Mouse (Mus musculus) neural tube, embryonic 11.5 days (tissue): ENCODE data around the gene Ddx19a. TPM values are rescaled to one million over a fixed set of nuclear protein-coding genes. Genes with fewer than 3 reads are reported as not detected.
"Not testable (repeated sequence)": the region's sequence is repeated elsewhere in the genome, so short reads cannot be mapped to it uniquely, and the experiment has no call there.

Source experiments
- ATAC-seq: fragments of 200-750 bp; cut with Nextera tagmentation; 2 replicates; pipeline ENCODE4 v1.8.0; 2017; ENCODE audit warnings: moderate number of reproducible peaks, mild to moderate bottlenecking, moderate TSS enrichment, moderate library complexity; ENCODE audit not compliant: insufficient read depth, low FRiP score, low TSS enrichment
- DNase-seq: peaks from one replicate; pipeline ENCODE4 v3.0.0-alpha.2; 2015; ENCODE audit warnings: low spot score
- H3K27ac ChIP-seq: fragments of 300-500 bp; sonication (generic); 2 replicates; pipeline ENCODE4 v1.5.1; 2014; ENCODE audit warnings: low read depth, mild to moderate bottlenecking, low read length
- H3K27me3 ChIP-seq: fragments of 300-500 bp; sonication (generic); 2 replicates; pipeline ENCODE4 v1.6.1; 2014; ENCODE audit warnings: mild to moderate bottlenecking, low read length, mixed read lengths; ENCODE audit not compliant: control insufficient read depth, insufficient read depth
- H3K36me3 ChIP-seq: fragments of 300-500 bp; sonication (generic); 2 replicates; pipeline ENCODE4 v1.6.1; 2014; ENCODE audit warnings: mild to moderate bottlenecking, low read length, moderate library complexity, mixed read lengths; ENCODE audit not compliant: control insufficient read depth, insufficient read depth
- H3K4me1 ChIP-seq: fragments of 300-500 bp; sonication (generic); 2 replicates; pipeline ENCODE4 v1.6.1; 2014; ENCODE audit warnings: low read length, mixed read lengths; ENCODE audit not compliant: control insufficient read depth, insufficient read depth
- H3K4me2 ChIP-seq: fragments of 300-500 bp; sonication (generic); 2 replicates; pipeline ENCODE4 v1.6.1; 2014; ENCODE audit warnings: low read depth, mild to moderate bottlenecking, moderate library complexity
- H3K4me3 ChIP-seq: fragments of 300-500 bp; sonication (generic); 2 replicates; pipeline ENCODE4 v1.5.1; 2014; ENCODE audit warnings: low read depth, low read length
- H3K9ac ChIP-seq: fragments of 300-500 bp; sonication (generic); 2 replicates; pipeline ENCODE4 v1.6.1; 2014; ENCODE audit warnings: mild to moderate bottlenecking, low read length
- H3K9me3 ChIP-seq: fragments of 300-500 bp; sonication (generic); 2 replicates; pipeline ENCODE4 v1.6.1; 2016; ENCODE audit warnings: low read length; ENCODE audit not compliant: control insufficient read depth
- whole genome bisulfite sequencing: fragments of 180-500 bp; shearing (Covaris S2); extraction: QIAGEN DNeasy Blood & Tissue Kit; methylation state at CpG from one replicate; pipeline ENCODE4 v1.1.7; 2014; 5-methylcytosine and 5-hydroxymethylcytosine counted together
- polyA plus RNA-seq: library from polyadenylated mRNA; unstranded; fragments of >200 nt; fragmentation: Nextera tagmentation; extraction: Ambion mirVana; gene quantifications from 2 replicates; pipeline ENCODE4 v1.2.1, GENCODE M21; 2014

The Ddx19a gene
- polyA plus RNA-seq, 1 experiment from 2014 or later = 33.7 TPM

DNA sequence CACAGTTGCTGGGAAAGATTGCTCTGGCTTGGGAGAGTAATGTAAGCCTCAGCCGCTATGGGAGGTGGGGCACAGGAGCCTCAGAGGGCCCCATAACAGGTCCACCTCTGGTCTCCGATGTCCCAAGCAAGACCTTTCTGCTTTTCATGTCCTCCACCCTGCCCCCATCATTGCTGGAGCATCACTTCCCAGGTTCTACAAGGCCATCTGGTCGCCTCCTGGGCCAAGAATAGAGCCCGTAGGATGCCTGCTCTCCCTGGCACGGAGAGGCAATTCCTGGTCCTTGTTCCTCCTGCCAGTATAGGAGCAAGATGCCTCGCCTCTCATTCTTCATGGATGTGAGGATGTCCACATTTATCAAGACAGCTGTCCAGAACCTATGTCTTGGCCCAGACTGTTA lies 37.7 kb downstream of the Ddx19a start:
- H3K9me3 ChIP-seq = no peaks in the 10 kb centered on the region
- H3K4me2 ChIP-seq = no peak overlapping the region
- no peaks in the 10 kb centered on the region for H3K27me3 ChIP-seq
- H3K9ac ChIP-seq = no peak overlapping the region
- WGBS = 90% methylated on average over 6 of the region's 6 CpGs
- peaks cover 7% of the 10 kb centered on the region; the same call in 1 of the 2 replicates for H3K36me3 ChIP-seq
- H3K4me1 ChIP-seq = no peaks in the 10 kb centered on the region; the same call in 1 of the 2 replicates
- H3K27ac ChIP-seq = no peak overlapping the region
- H3K4me3 ChIP-seq = no peak overlapping the region
- DNase-seq (no peak), ATAC-seq (no peak)

DNA sequence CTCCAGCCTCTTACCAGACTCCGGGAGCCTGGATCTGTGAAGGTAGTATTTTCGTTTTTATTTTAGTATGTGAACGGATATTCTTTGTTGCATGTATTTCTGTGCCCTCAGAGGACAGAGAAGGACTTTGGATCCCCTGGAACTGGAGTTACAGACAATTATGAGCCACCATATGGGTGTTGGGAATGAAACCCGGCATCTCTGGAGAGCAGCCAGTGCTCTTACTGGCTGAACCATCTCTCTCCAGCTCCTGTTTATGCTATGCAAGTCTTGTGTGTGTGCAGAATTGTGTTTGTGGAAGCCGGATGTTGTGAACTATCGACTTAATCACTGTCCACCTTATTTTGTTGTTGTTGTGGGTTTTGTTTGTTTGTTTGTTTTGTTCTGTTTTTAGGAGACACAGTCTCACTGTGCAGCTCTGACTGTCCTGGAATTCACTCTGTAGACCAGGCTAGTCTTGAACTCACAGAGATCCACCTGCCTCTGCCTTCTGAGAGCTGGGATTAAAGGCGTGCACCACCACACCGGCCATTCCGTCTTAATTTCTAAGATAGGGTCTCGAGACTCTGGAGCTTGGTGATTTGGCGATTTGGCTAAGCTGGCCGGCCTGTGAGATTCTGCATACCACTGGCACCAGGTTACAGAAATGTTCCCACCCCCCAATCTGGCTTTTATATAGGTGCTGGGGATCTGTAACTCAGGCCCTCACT lies 38.4 kb downstream of the Ddx19a start:
- Histone ChIP-seq H3K4me2 (no peak overlapping the region), H3K9me3 (no peaks in the 10 kb centered on the region), H3K27ac (no peak overlapping the region), H3K9ac (no peak overlapping the region), H3K36me3 (peaks cover 7% of the 10 kb centered on the region; the same call in 1 of the 2 replicates), H3K4me1 (no peaks in the 10 kb centered on the region; the same call in 1 of the 2 replicates), H3K4me3 (no peak overlapping the region), H3K27me3 (no peaks in the 10 kb centered on the region)
- DNase-seq = no peak
- ATAC-seq = no peak
- 96% methylated on average over 12 of the region's 12 CpGs for WGBS

DNA sequence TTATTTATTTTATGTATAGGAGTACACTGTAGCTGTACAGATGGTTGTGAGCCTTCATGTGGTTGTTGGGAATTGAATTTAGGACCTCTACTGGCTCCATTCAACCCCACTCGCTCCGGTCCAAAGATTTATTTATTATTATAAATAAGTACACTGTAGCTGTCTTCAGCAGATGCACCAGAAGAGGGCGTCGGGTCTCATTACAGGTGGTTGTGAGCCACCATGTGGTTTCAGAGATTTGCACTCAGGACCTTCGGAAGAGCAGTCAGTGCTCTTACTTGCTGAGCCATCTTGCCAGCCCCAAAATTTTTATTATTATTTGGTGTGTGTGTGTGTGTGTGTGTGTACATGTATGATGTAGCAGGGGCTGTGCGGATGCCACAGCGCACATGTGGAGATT lies 39.0 kb downstream of the Ddx19a start:
- H3K9ac ChIP-seq, H3K27ac ChIP-seq, H3K27me3 ChIP-seq, H3K4me1 ChIP-seq, DNase-seq, ATAC-seq, H3K36me3 ChIP-seq, H3K9me3 ChIP-seq, H3K4me2 ChIP-seq, H3K4me3 ChIP-seq: not testable (repeated sequence)
- WGBS = 95% methylated on average over 7 of the region's 7 CpGs

DNA sequence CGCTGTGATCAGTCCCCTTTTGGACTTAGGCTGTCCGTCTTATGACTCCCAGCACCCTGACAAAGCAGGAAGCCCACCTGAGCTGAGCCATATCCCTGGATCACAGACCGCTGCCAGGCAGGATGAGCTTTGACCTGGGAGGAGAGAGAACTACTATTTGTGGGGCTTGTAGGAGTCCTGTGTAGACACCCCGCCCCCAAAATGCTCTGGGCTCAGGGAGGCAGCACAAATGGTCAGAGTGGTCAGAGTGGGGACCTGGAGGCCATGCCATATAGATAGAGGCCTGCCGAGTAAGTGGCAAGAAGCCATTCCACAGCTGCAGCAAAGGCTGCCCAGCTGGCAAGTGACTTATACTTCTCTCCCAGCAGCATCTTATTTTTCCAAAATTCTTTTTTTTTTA lies 39.5 kb downstream of the Ddx19a start:
- H3K27me3 ChIP-seq = no peaks in the 10 kb centered on the region
- H3K9me3 ChIP-seq = no peaks in the 10 kb centered on the region
- H3K4me3 ChIP-seq = no peak overlapping the region
- ATAC-seq (no peak), DNase-seq (no peak)
- peaks cover 7% of the 10 kb centered on the region; the same call in 1 of the 2 replicates for H3K36me3 ChIP-seq
- no peaks in the 10 kb centered on the region; the same call in 1 of the 2 replicates for H3K4me1 ChIP-seq
- no peak overlapping the region for H3K9ac ChIP-seq
- H3K27ac ChIP-seq = no peak overlapping the region
- H3K4me2 ChIP-seq = no peak overlapping the region
- 82% methylated on average over 5 of the region's 5 CpGs for WGBS

DNA sequence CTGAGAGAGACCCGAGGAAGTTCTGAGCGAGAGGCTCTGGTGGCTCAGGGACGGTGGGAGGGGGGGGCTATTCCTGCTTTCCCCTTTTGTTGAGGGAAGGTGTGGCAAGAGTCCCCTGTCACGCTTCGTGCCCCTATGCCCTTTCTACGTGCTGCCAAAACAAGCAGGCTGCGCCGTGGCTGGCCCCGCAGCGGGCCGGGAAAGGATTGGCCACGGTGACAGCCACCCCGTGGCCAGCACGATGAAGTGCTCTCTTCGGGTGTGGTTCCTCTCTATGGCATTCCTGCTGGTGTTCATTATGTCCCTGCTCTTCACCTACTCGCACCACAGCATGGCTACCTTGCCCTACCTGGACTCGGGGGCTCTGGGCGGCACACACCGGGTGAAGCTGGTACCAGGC lies 40.1 kb downstream of the Ddx19a start:
- Histone ChIP-seq H3K4me3 (no peak overlapping the region), H3K27ac (no peak overlapping the region), H3K4me1 (no peaks in the 10 kb centered on the region; the same call in 1 of the 2 replicates), H3K9me3 (no peaks in the 10 kb centered on the region), H3K9ac (no peak overlapping the region), H3K4me2 (no peak overlapping the region), H3K36me3 (peaks cover 7% of the 10 kb centered on the region), H3K27me3 (no peaks in the 10 kb centered on the region)
- ATAC-seq = no peak
- 91% methylated on average over 19 of the region's 19 CpGs for WGBS
- DNase-seq = no peak

DNA sequence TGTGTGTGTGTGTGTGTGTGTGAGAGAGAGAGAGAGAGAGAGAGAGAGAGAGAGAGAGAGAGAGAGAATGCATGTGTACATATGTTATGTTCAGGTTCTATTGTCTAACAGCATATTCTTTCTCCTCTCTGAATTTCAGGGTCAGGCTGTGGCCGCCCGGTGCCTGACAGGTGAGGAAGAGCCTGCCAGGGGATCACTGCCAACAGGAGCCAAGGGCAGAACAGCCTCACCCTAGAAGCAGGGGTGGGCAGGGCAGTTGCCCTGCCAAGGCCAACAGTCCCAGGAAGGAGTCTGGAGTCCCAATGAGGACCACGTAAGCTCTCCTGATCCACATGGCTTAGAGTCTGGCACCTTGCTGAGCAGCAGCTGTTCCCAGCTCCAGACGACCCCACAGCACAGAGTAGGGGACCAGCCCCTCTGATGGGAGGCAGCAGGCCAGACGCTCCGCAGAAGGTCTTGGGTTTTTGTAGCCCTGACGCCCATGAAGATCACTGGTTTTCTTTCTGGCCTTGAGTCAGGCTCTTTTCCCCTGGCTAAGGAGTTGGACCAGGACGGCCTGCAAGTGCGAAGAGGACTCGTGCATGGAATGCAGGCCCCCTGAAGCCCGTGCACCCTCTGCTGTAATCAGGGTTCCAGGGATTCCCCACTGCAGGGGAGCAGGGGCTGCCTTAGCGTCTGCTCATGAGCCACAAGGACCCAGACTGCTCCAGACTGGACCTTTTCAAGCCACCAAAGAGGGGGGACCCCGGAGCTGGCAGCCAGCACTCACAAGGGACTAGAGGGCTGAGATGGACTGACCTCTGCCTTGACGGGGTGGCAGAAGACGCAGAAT lies 40.8 kb downstream of the Ddx19a start:
- no peaks in the 10 kb centered on the region for H3K27me3 ChIP-seq
- no peak overlapping the region for H3K9ac ChIP-seq
- no peaks in the 10 kb centered on the region; the same call in 1 of the 2 replicates for H3K4me1 ChIP-seq
- DNase-seq = no peak
- H3K9me3 ChIP-seq = no peaks in the 10 kb centered on the region
- H3K27ac ChIP-seq = no peak overlapping the region
- no peak for ATAC-seq
- no peak overlapping the region for H3K4me2 ChIP-seq
- no peak overlapping the region for H3K4me3 ChIP-seq
- WGBS = 85% methylated on average over 15 of the region's 15 CpGs
- H3K36me3 ChIP-seq = peaks cover 9% of the 10 kb centered on the region

DNA sequence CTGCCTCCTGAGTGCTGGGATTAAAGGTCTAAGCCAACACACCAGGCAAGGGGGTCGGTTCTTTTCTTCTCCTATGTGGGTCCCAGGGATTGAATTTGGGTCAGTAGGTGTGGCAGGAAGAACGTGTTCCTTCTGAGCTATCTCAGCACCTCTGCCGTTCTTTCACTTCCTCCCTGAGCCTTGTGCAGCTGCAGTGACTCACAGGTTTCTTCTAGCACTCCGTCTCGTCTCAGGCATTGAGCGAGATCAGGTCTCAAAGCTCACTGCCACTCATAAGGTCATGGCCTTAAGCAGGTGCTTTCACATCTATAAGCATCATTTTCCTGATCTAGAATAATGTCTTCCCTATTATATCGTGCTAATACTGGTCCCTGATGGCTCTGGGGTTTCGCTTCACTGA lies 42.8 kb downstream of the Ddx19a start:
- 81% methylated on average over 8 of the region's 8 CpGs for WGBS
- H3K9me3 ChIP-seq = no peaks in the 10 kb centered on the region
- H3K36me3 ChIP-seq = peaks cover 9% of the 10 kb centered on the region
- no peak overlapping the region for H3K4me2 ChIP-seq
- ATAC-seq = no peak
- H3K27ac ChIP-seq = no peak overlapping the region
- H3K4me1 ChIP-seq = no peaks in the 10 kb centered on the region; the same call in 1 of the 2 replicates
- no peak overlapping the region for H3K4me3 ChIP-seq
- H3K9ac ChIP-seq = no peak overlapping the region
- H3K27me3 ChIP-seq = no peaks in the 10 kb centered on the region
- DNase-seq = no peak

DNA sequence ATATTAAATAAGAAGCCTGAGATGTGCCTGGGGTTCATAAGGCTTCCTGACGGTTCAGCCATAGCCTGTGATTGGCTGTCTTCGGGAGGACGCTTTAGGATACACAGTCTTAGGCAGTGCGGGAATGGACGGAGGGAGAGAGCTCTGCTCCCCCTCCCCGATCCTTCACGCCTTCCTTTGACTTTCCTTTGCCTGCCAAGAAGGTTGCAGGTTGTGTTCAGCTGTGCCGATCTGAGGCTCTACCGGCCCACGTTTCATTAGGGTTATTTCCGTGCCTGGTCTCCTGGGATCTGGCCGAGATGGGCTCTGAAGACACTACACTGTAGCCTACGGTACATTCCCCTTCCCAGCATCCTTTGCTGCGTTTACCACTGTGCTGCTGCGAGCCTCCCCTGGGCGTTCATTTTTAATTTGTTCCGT lies 47.5 kb downstream of the Ddx19a start:
- Histone ChIP-seq H3K9ac (no peak overlapping the region), H3K9me3 (no peaks in the 10 kb centered on the region), H3K4me3 (no peak overlapping the region), H3K4me2 (no peak overlapping the region), H3K36me3 (peaks cover 2% of the 10 kb centered on the region; the same call in 1 of the 2 replicates), H3K27ac (no peak overlapping the region), H3K27me3 (no peaks in the 10 kb centered on the region), H3K4me1 (no peaks in the 10 kb centered on the region; the same call in 1 of the 2 replicates)
- DNase-seq (no peak), ATAC-seq (no peak)
- 84% methylated on average over 17 of the region's 17 CpGs for WGBS
